Mouse (Mus musculus): Measurements from ENCODE around the gene Tgfbi. TPM values are rescaled to one million over a fixed set of nuclear protein-coding genes. Genes with fewer than 3 reads are reported as not detected.

The Tgfbi gene
- polyA plus RNA-seq, 1 experiment = 125 TPM

- TF ChIP-seq CTCF (IDR thresholded peaks at IDR 0.05; ENCODE audit: borderline replicate concordance, insufficient read depth, low read length) = no peak
- TF ChIP-seq POLR2A (IDR thresholded peaks at IDR 0.05; ENCODE audit: low read depth, low read length) = no peak
- peaks cover 10% of the 10 kb centered on the region for H3K4me1 ChIP-seq (ENCODE audit: control insufficient read depth, insufficient read depth, low read length)
- H3K4me3 ChIP-seq (ENCODE audit: insufficient read depth, low read length) = no peak overlapping the region
- no peak overlapping the region for H3K27ac ChIP-seq (ENCODE audit: insufficient read depth, low read length)
Measured at GRCm38 (mm10) chr13:56607846-56608245, 1.5 kb upstream of the Tgfbi start.

GRCm38 (mm10) chr13:56611129-56611528 lies 1.8 kb downstream of the Tgfbi start:
- TF ChIP-seq POLR2A (IDR thresholded peaks at IDR 0.05; ENCODE audit: low read depth, low read length) = no peak
- no peak for TF ChIP-seq CTCF (IDR thresholded peaks at IDR 0.05; ENCODE audit: borderline replicate concordance, insufficient read depth, low read length)
- H3K27ac ChIP-seq (ENCODE audit: insufficient read depth, low read length) = no peak overlapping the region
- no peak overlapping the region for H3K4me3 ChIP-seq (ENCODE audit: insufficient read depth, low read length)

GRCm38 (mm10) chr13:56611741-56612140 lies 2.4 kb downstream of the Tgfbi start:
- Histone ChIP-seq H3K4me1 (ENCODE audit: control insufficient read depth, insufficient read depth, low read length) (peaks cover 13% of the 10 kb centered on the region), H3K27ac (ENCODE audit: insufficient read depth, low read length) (no peak overlapping the region), H3K4me3 (ENCODE audit: insufficient read depth, low read length) (no peak overlapping the region)
- TF ChIP-seq POLR2A (IDR thresholded peaks at IDR 0.05; ENCODE audit: low read depth, low read length) (no peak), CTCF (IDR thresholded peaks at IDR 0.05; ENCODE audit: borderline replicate concordance, insufficient read depth, low read length) (no peak)

More at GRCm38 (mm10) chr13:56611129-56611528, 1.8 kb downstream of the Tgfbi start:
- peaks cover 13% of the 10 kb centered on the region for H3K4me1 ChIP-seq (ENCODE audit: control insufficient read depth, insufficient read depth, low read length)

- 0 out of 2 replicates have a peak overlapping the region, but pooled peaks have one; percentile 1 for H3K27ac ChIP-seq (ENCODE audit: insufficient read depth, low read length)
- peaks cover 13% of the 10 kb centered on the region for H3K4me1 ChIP-seq (ENCODE audit: control insufficient read depth, insufficient read depth, low read length)
- TF ChIP-seq CTCF (IDR thresholded peaks at IDR 0.05; ENCODE audit: borderline replicate concordance, insufficient read depth, low read length) (no peak), POLR2A (IDR thresholded peaks at IDR 0.05; ENCODE audit: low read depth, low read length) (no peak)
- no peak overlapping the region for H3K4me3 ChIP-seq (ENCODE audit: insufficient read depth, low read length)
Measured at GRCm38 (mm10) chr13:56612331-56612730, 3.0 kb downstream of the Tgfbi start.

GRCm38 (mm10) chr13:56613366-56613998 lies 4.2 kb downstream of the Tgfbi start:
- TF ChIP-seq POLR2A (IDR thresholded peaks at IDR 0.05; ENCODE audit: low read depth, low read length) (no peak), CTCF (IDR thresholded peaks at IDR 0.05; ENCODE audit: borderline replicate concordance, insufficient read depth, low read length) (no peak)
- H3K4me1 ChIP-seq (ENCODE audit: control insufficient read depth, insufficient read depth, low read length) = peaks cover 13% of the 10 kb centered on the region
- H3K27ac ChIP-seq (ENCODE audit: insufficient read depth, low read length) = no peak overlapping the region
- H3K4me3 ChIP-seq (ENCODE audit: insufficient read depth, low read length) = no peak overlapping the region

GRCm38 (mm10) chr13:56614768-56615167 lies 5.4 kb downstream of the Tgfbi start:
- H3K27ac ChIP-seq (ENCODE audit: insufficient read depth, low read length) = no peak overlapping the region

GRCm38 (mm10) chr13:56615223-56615622 lies 5.9 kb downstream of the Tgfbi start:
- Histone ChIP-seq H3K4me3 (ENCODE audit: insufficient read depth, low read length) (no peak overlapping the region), H3K4me1 (ENCODE audit: control insufficient read depth, insufficient read depth, low read length) (peaks cover 9% of the 10 kb centered on the region), H3K27ac (ENCODE audit: insufficient read depth, low read length) (no peak overlapping the region)
- no peak for TF ChIP-seq POLR2A (IDR thresholded peaks at IDR 0.05; ENCODE audit: low read depth, low read length)
- TF ChIP-seq CTCF (IDR thresholded peaks at IDR 0.05; ENCODE audit: borderline replicate concordance, insufficient read depth, low read length) = no peak

More at GRCm38 (mm10) chr13:56614768-56615167, 5.4 kb downstream of the Tgfbi start:
- Histone ChIP-seq H3K4me3 (ENCODE audit: insufficient read depth, low read length) (no peak overlapping the region), H3K4me1 (ENCODE audit: control insufficient read depth, insufficient read depth, low read length) (peaks cover 9% of the 10 kb centered on the region)
- no peak for TF ChIP-seq CTCF (IDR thresholded peaks at IDR 0.05; ENCODE audit: borderline replicate concordance, insufficient read depth, low read length)
- no peak for TF ChIP-seq POLR2A (IDR thresholded peaks at IDR 0.05; ENCODE audit: low read depth, low read length)

- TF ChIP-seq CTCF (IDR thresholded peaks at IDR 0.05; ENCODE audit: borderline replicate concordance, insufficient read depth, low read length) (no peak), POLR2A (IDR thresholded peaks at IDR 0.05; ENCODE audit: low read depth, low read length) (no peak)
- Histone ChIP-seq H3K27ac (ENCODE audit: insufficient read depth, low read length) (no peak overlapping the region), H3K4me1 (ENCODE audit: control insufficient read depth, insufficient read depth, low read length) (peaks cover 9% of the 10 kb centered on the region), H3K4me3 (ENCODE audit: insufficient read depth, low read length) (no peak overlapping the region)
Measured at GRCm38 (mm10) chr13:56615864-56616263, 6.5 kb downstream of the Tgfbi start.

- peaks cover 9% of the 10 kb centered on the region for H3K4me1 ChIP-seq (ENCODE audit: control insufficient read depth, insufficient read depth, low read length)
- TF ChIP-seq CTCF (IDR thresholded peaks at IDR 0.05; ENCODE audit: borderline replicate concordance, insufficient read depth, low read length) = no peak
- TF ChIP-seq POLR2A (IDR thresholded peaks at IDR 0.05; ENCODE audit: low read depth, low read length) = no peak
- H3K4me3 ChIP-seq (ENCODE audit: insufficient read depth, low read length) = no peak overlapping the region
- no peak overlapping the region for H3K27ac ChIP-seq (ENCODE audit: insufficient read depth, low read length)
Measured at GRCm38 (mm10) chr13:56616386-56616785, 7.1 kb downstream of the Tgfbi start.

GRCm38 (mm10) chr13:56617197-56617596 lies 7.9 kb downstream of the Tgfbi start:
- H3K4me1 ChIP-seq (ENCODE audit: control insufficient read depth, insufficient read depth, low read length) = peaks cover 3% of the 10 kb centered on the region; the same call in 1 of the 2 replicates
- TF ChIP-seq CTCF (IDR thresholded peaks at IDR 0.05; ENCODE audit: borderline replicate concordance, insufficient read depth, low read length) (no peak), POLR2A (IDR thresholded peaks at IDR 0.05; ENCODE audit: low read depth, low read length) (no peak)
- H3K27ac ChIP-seq (ENCODE audit: insufficient read depth, low read length) = no peak overlapping the region

More at GRCm38 (mm10) chr13:56617197-56617596, 7.9 kb downstream of the Tgfbi start:
- no peak overlapping the region for H3K4me3 ChIP-seq (ENCODE audit: insufficient read depth, low read length)
